Comparison of ENCODE assay signal across 9 mouse cellular contexts in the genomic region with DNA sequence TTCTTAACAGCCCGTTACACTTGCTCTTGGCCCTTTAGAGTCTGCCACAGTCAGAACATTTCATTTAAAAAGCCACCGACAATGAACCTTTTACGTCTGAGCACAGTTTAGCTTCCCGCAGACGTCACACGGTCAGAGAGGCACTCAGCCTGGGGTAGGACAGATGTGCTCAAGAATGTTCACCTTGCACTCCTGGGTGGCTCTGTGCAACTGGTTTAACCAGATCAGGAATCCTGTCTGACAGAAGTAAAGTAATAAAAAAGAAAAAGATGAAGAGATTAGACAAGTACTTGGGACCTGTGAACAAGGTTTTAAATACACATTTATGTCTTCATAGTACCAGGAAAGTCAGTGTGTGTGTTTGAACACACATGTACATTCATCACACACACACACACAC. TPM values are rescaled to one million over a fixed set of nuclear protein-coding genes. Genes with fewer than 3 reads are reported as not detected.
A peak's percentile ranks its signal among the peaks of the same experiment; 100 is the strongest.
DNase-seq lines count a peak whose midpoint lies in the region; ATAC-seq and TF ChIP-seq lines count a peak whose summit lies in the region.
"Had no signal": no experiment of that assay in that cellular context is flagged by ENCODE, and none has a peak within 500 bp of the region (broad histone marks: within the 10 kb centered on the region; RNA-seq: fewer than 3 reads in every experiment).

No protein-coding gene starts in this region.

- TF ChIP-seq CTCF in midbrain, postnatal 0 days (IDR thresholded peaks at IDR 0.05), result no peak

- peaks cover 4% of the 10 kb centered on the region; the same call in 1 of the 2 replicates for H3K27me3 ChIP-seq in midbrain, embryonic 16.5 days (ENCODE audit: control insufficient read depth, insufficient read depth, low read depth, low read length)
- H3K27me3 ChIP-seq in midbrain, postnatal 0 days (ENCODE audit: insufficient read depth, low read length), result peaks cover 7% of the 10 kb centered on the region; the same call in 1 of the 2 replicates
- H3K27me3 ChIP-seq in intestine, embryonic 14.5 days (replicated peaks; ENCODE audit: control insufficient read depth, insufficient read depth, low read length), result no peaks in the 10 kb centered on the region
- no peaks in the 10 kb centered on the region for H3K27me3 ChIP-seq in stomach, embryonic 14.5 days (ENCODE audit: control insufficient read depth, insufficient read depth, low read length)
- 0 out of 2 replicates have a peak, but pooled peaks cover 3% of the 10 kb centered on the region for H3K27me3 ChIP-seq in hindbrain, embryonic 12.5 days

- 64% methylated on average over 6 of the region's 6 CpGs for WGBS in midbrain, embryonic 16.5 days
- 73% methylated on average over 6 of the region's 6 CpGs for WGBS in midbrain, postnatal 0 days
- WGBS in intestine, embryonic 14.5 days, result 52% methylated on average over 6 of the region's 6 CpGs
- WGBS in stomach, embryonic 14.5 days, result 44% methylated on average over 6 of the region's 6 CpGs
- 64% methylated on average over 6 of the region's 6 CpGs for WGBS in hindbrain, embryonic 12.5 days

- H3K9me3 ChIP-seq in midbrain, embryonic 16.5 days (replicated peaks; ENCODE audit: control insufficient read depth, low read length, poor library complexity, severe bottlenecking), result no peaks in the 10 kb centered on the region
- no peaks in the 10 kb centered on the region for H3K9me3 ChIP-seq in midbrain, postnatal 0 days (ENCODE audit: low read length)
- H3K9me3 ChIP-seq in intestine, embryonic 14.5 days (ENCODE audit: control insufficient read depth, low read length), result no peaks in the 10 kb centered on the region
- no peaks in the 10 kb centered on the region for H3K9me3 ChIP-seq in stomach, embryonic 14.5 days (ENCODE audit: control insufficient read depth, low read depth, low read length)
- no peaks in the 10 kb centered on the region for H3K9me3 ChIP-seq in hindbrain, embryonic 12.5 days (replicated peaks)

- H3K36me3 ChIP-seq in midbrain, embryonic 16.5 days (ENCODE audit: control insufficient read depth, insufficient read depth, low read length), result no peaks in the 10 kb centered on the region
- H3K36me3 ChIP-seq in midbrain, postnatal 0 days (ENCODE audit: insufficient read depth, low read length), result no peaks in the 10 kb centered on the region
- H3K36me3 ChIP-seq in intestine, embryonic 14.5 days (ENCODE audit: control insufficient read depth, insufficient read depth, low read length), result no peaks in the 10 kb centered on the region
- no peaks in the 10 kb centered on the region for H3K36me3 ChIP-seq in stomach, embryonic 14.5 days (ENCODE audit: control insufficient read depth, insufficient read depth, low read length)
- H3K36me3 ChIP-seq in hindbrain, embryonic 12.5 days, result no peaks in the 10 kb centered on the region

- peak; percentile 16 for DNase-seq in CD4-positive, CD25-positive, alpha-beta regulatory T cell, adult 2 months (ENCODE audit: low read depth, low spot score)
- no peak for DNase-seq in midbrain, postnatal 0 days (ENCODE audit: low spot score)
- DNase-seq in intestine, embryonic 14.5 days (ENCODE audit: low spot score), result peak; percentile 63
- DNase-seq in cerebellum, adult 11-12 months, result no peak
- DNase-seq: right cerebral cortex, adult 18-20 months had no signal

- no peak for ATAC-seq in CD4-positive, CD25-positive, alpha-beta regulatory T cell, adult 4 months
- 0 out of 2 replicates have a peak, but pooled peaks have one; percentile 9 for ATAC-seq in midbrain, embryonic 16.5 days
- ATAC-seq in midbrain, postnatal 0 days (ENCODE audit: low FRiP score), result no peak
- peak; percentile 67 for ATAC-seq in intestine, embryonic 14.5 days (replicated peaks; ENCODE audit: low FRiP score, low TSS enrichment, low read depth)
- peak; percentile 48; the same call in 1 of the 2 replicates for ATAC-seq in stomach, embryonic 14.5 days (ENCODE audit: insufficient number of reproducible peaks, insufficient read depth, low FRiP score, low read depth)
- ATAC-seq in hindbrain, embryonic 12.5 days (ENCODE audit: low FRiP score), result no peak

- H3K4me3 ChIP-seq in midbrain, embryonic 16.5 days (ENCODE audit: low read depth, low read length), result no peak overlapping the region
- no peak overlapping the region for H3K4me3 ChIP-seq in midbrain, postnatal 0 days (ENCODE audit: low read depth, low read length)
- no peak overlapping the region for H3K4me3 ChIP-seq in intestine, embryonic 14.5 days (ENCODE audit: low read depth, low read length)
- no peak overlapping the region for H3K4me3 ChIP-seq in stomach, embryonic 14.5 days (ENCODE audit: low read depth, low read length)
- no peak overlapping the region for H3K4me3 ChIP-seq in hindbrain, embryonic 12.5 days

- peaks cover 7% of the 10 kb centered on the region; the same call in 1 of the 2 replicates for H3K4me1 ChIP-seq in midbrain, embryonic 16.5 days (ENCODE audit: control insufficient read depth, insufficient read depth, low read length)
- no peaks in the 10 kb centered on the region; the same call in 1 of the 2 replicates for H3K4me1 ChIP-seq in midbrain, postnatal 0 days (ENCODE audit: insufficient read depth, low read length)
- H3K4me1 ChIP-seq in intestine, embryonic 14.5 days (replicated peaks; ENCODE audit: control insufficient read depth, insufficient read depth, low read length), result no peaks in the 10 kb centered on the region; the same call in 1 of the 2 replicates
- peaks cover 9% of the 10 kb centered on the region; the same call in 1 of the 2 replicates for H3K4me1 ChIP-seq in stomach, embryonic 14.5 days (ENCODE audit: control insufficient read depth, insufficient read depth, low read length)
- H3K4me1 ChIP-seq in hindbrain, embryonic 12.5 days, result peaks cover 11% of the 10 kb centered on the region; the same call in 1 of the 2 replicates

- H3K4me2 ChIP-seq in midbrain, embryonic 16.5 days (ENCODE audit: low read length), result no peak overlapping the region
- H3K4me2 ChIP-seq in midbrain, postnatal 0 days (ENCODE audit: low read depth, low read length, poor library complexity, severe bottlenecking), result no peak overlapping the region
- H3K4me2 ChIP-seq in intestine, embryonic 14.5 days (ENCODE audit: low read length), result peak overlapping the region; percentile 66; the same call in 1 of the 2 replicates
- no peak overlapping the region for H3K4me2 ChIP-seq in stomach, embryonic 14.5 days (replicated peaks; ENCODE audit: low read depth, low read length)
- no peak overlapping the region for H3K4me2 ChIP-seq in hindbrain, embryonic 12.5 days (replicated peaks)

- no peak overlapping the region for H3K9ac ChIP-seq in midbrain, embryonic 16.5 days (ENCODE audit: low read depth, low read length)
- H3K9ac ChIP-seq in midbrain, postnatal 0 days (replicated peaks; ENCODE audit: low read length, poor library complexity, severe bottlenecking), result no peak overlapping the region
- H3K9ac ChIP-seq in intestine, embryonic 14.5 days (ENCODE audit: low read length), result no peak overlapping the region
- no peak overlapping the region for H3K9ac ChIP-seq in stomach, embryonic 14.5 days (replicated peaks; ENCODE audit: low read depth, low read length)
- no peak overlapping the region for H3K9ac ChIP-seq in hindbrain, embryonic 12.5 days

- no peak overlapping the region for H3K27ac ChIP-seq in midbrain, embryonic 16.5 days (ENCODE audit: low read length)
- H3K27ac ChIP-seq in midbrain, postnatal 0 days (ENCODE audit: low read depth, low read length), result no peak overlapping the region
- peak overlapping the region; percentile 76; the same call in 1 of the 2 replicates for H3K27ac ChIP-seq in intestine, embryonic 14.5 days (ENCODE audit: low read depth)
- no peak overlapping the region for H3K27ac ChIP-seq in stomach, embryonic 14.5 days (ENCODE audit: low read length)
- H3K27ac ChIP-seq in hindbrain, embryonic 12.5 days, result no peak overlapping the region

RNA-seq across cellular contexts. Expression of a gene that starts 0.5 kb away (rescaled TPM):
- 10 to 100 TPM; 16.0 to 24.9 TPM for polyA plus RNA-seq in CD4-positive, CD25-positive, alpha-beta regulatory T cell, adult 4 months (2017; shearing (Covaris generic))
- 0.83 and 1.1 TPM in 2 replicates for polyA plus RNA-seq in midbrain, embryonic 16.5 days (2015; fragmentation: Nextera tagmentation; extraction: Ambion mirVana)
- 3.2 and 4.2 TPM in 2 replicates for total RNA-seq in midbrain, postnatal 0 days (2014; rRNA removed)
- polyA plus RNA-seq in midbrain, postnatal 0 days (2015; fragmentation: Nextera tagmentation; extraction: Ambion mirVana), result 0.52 and 0.69 TPM in 2 replicates
- polyA plus RNA-seq in intestine, embryonic 14.5 days (2014; fragmentation: Nextera tagmentation; extraction: Ambion mirVana), result 8.3 and 8.5 TPM in 2 replicates
- 12.7 and 15.6 TPM in 2 replicates for polyA plus RNA-seq in stomach, embryonic 14.5 days (2014; fragmentation: Nextera tagmentation; extraction: Ambion mirVana)
- 5.2 and 6.0 TPM in 2 replicates for polyA plus RNA-seq in hindbrain, embryonic 12.5 days (2016; fragmentation: Nextera tagmentation; extraction: Ambion mirVana)

Comparison
In these comparisons a context has a peak if more than half of its experiments do, and no peak if none do; other contexts are left out.
1. ATAC-seq: peak in midbrain, embryonic 16.5 days (single experiment), intestine, embryonic 14.5 days (single experiment) and stomach, embryonic 14.5 days (single experiment); none in CD4-positive, CD25-positive, alpha-beta regulatory T cell, adult 4 months (single experiment), midbrain, postnatal 0 days (single experiment) and hindbrain, embryonic 12.5 days (single experiment).
2. DNase-seq: peak in CD4-positive, CD25-positive, alpha-beta regulatory T cell, adult 2 months (single experiment) and intestine, embryonic 14.5 days (single experiment); none in midbrain, postnatal 0 days (single experiment) and cerebellum, adult 11-12 months (single experiment).